Mouse (Mus musculus): ENCODE data around the gene Plekhg4. TPM values are rescaled to one million over a fixed set of nuclear protein-coding genes. Genes with fewer than 3 reads are reported as not detected.

The Plekhg4 gene
- polyA plus RNA-seq, 1 experiment from 2014 or later, result 0.74 TPM

DNA sequence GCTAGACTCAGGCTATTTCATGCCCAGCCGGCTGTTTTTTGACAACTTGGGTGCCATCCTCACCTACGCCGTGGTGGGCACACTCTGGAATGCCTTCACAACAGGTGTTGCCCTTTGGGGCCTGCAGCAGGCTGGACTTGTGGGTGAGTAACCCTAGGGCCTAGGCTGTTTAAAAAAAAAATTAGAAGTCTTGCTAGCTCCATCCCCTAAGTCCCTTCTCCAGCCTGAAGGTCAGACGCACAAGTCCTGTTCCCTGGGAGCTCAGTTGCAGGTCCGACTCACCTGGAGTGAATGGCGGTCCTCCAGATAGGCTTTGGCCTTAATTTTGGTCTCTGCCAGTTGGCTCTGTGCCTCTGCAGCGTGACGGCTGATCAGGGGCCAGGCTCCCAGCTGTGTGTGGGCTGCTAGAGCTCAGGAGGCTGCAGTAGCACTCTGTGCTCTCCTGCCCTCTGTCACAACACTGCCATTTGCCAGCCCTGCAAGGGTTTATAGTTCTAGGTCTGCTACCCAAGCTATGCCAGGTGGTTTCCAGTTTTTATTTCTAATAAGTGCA is 19.4 kb upstream of the Plekhg4 start:
- Histone ChIP-seq H3K4me1 (peaks cover 20% of the 10 kb centered on the region), H3K4me3 (no peak overlapping the region), H3K9ac (no peak overlapping the region), H3K9me3 (no peaks in the 10 kb centered on the region), H3K4me2 (replicated peaks) (no peak overlapping the region), H3K36me3 (peaks cover 10% of the 10 kb centered on the region; the same call in 1 of the 2 replicates), H3K27ac (no peak overlapping the region), H3K27me3 (no peaks in the 10 kb centered on the region)
- WGBS, result 79% methylated on average over 8 of the region's 8 CpGs
- no peak for ATAC-seq (ENCODE audit: insufficient number of reproducible peaks, insufficient read depth, low FRiP score, low TSS enrichment)

DNA sequence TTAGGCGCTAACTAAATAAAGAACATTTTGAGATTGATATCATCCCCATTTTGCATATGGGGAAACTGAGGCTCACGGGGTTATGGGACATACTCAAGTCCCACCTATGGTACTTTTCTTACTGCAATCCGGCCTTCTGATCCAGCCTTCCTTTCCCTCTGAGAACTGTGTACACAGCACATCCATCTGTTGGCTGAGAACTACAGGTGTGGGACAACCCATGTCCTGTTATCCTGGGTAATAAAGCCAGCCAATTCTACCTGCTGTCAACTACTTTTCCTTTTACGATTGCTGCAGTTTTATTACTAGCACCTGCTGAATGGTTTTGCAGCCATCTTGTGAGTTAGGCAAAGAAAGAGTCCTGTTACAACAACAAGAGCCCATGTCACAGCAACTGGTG is 18.5 kb upstream of the Plekhg4 start:
- Histone ChIP-seq H3K4me1 (peaks cover 17% of the 10 kb centered on the region), H3K27ac (no peak overlapping the region), H3K4me2 (replicated peaks) (no peak overlapping the region), H3K36me3 (peaks cover 13% of the 10 kb centered on the region; the same call in 1 of the 2 replicates), H3K9me3 (no peaks in the 10 kb centered on the region), H3K9ac (no peak overlapping the region), H3K4me3 (no peak overlapping the region), H3K27me3 (no peaks in the 10 kb centered on the region)
- no peak for ATAC-seq (ENCODE audit: insufficient number of reproducible peaks, insufficient read depth, low FRiP score, low TSS enrichment)
- 83% methylated on average over 4 of the region's 4 CpGs for WGBS

DNA sequence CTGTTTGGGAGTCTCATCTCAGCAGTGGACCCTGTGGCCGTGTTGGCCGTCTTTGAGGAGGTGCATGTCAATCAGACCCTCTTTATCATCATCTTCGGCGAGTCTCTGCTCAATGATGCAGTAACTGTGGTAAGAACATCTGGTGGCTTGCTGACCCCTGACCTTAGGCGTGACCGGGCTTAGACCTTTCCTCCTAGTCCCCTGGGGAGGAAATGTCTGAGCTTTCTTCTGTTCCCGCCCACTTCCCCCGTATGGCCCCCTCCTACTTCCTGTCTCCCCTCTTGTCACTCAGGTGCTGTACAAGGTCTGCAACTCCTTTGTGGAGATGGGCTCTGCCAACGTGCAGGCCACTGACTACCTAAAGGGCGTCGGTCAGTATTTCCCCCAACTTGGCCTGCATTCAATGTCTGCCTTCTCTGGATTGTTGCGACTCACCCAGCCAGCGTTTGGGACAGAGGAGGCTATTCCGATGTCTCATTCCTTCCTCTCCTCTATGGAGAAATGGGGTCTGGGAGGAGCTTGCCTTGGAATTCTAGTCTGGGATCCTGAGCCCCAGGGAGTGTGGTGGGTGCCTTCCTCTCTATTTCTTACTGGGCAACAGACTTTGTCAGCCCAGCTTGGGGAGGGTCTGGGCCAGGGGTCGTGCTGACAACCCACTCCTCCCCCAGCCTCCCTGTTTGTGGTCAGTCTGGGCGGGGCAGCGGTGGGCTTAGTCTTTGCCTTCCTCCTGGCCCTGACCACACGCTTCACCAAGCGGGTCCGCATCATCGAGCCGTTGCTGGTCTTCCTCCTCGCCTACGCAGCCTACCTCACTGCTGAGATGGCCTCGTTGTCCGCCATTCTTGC is 17.7 kb upstream of the Plekhg4 start:
- WGBS, result 56% methylated on average over 26 of the region's 26 CpGs

DNA sequence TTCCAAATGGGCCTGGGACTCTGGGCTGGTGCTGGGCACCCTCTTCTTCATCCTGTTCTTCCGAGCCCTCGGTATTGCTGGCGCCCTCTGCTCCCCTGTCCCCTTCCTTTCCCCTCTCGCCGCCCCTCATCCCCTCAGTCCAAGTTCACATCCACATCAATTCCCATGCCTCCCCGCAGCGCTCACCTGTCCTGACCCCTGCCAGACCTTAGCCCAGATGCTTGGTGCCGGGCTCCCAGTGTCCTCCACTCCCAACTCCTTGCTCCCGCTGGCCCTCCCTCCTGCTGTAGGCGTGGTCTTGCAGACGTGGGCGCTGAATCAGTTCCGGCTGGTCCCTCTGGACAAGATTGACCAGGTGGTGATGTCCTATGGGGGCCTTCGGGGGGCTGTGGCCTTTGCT is 16.4 kb upstream of the Plekhg4 start:
- H3K27me3 ChIP-seq, result no peaks in the 10 kb centered on the region
- no peak overlapping the region for H3K9ac ChIP-seq
- H3K4me3 ChIP-seq, result no peak overlapping the region
- H3K9me3 ChIP-seq, result no peaks in the 10 kb centered on the region
- no peak overlapping the region for H3K4me2 ChIP-seq (replicated peaks)
- 0 out of 2 replicates have a peak, but pooled peaks cover 3% of the 10 kb centered on the region for H3K4me1 ChIP-seq
- peaks cover 13% of the 10 kb centered on the region; the same call in 1 of the 2 replicates for H3K36me3 ChIP-seq
- no peak overlapping the region for H3K27ac ChIP-seq
- WGBS, result 82% methylated on average over 14 of the region's 14 CpGs
- ATAC-seq (ENCODE audit: insufficient number of reproducible peaks, insufficient read depth, low FRiP score, low TSS enrichment), result no peak

More for the DNA sequence above, 17.7 kb upstream of the Plekhg4 start:
- H3K36me3 ChIP-seq, result peaks cover 13% of the 10 kb centered on the region; the same call in 1 of the 2 replicates
- no peak overlapping the region for H3K27ac ChIP-seq
- no peak overlapping the region for H3K4me2 ChIP-seq (replicated peaks)
- no peaks in the 10 kb centered on the region for H3K27me3 ChIP-seq
- H3K9ac ChIP-seq, result no peak overlapping the region
- no peak overlapping the region for H3K4me3 ChIP-seq
- no peaks in the 10 kb centered on the region for H3K9me3 ChIP-seq
- ATAC-seq (ENCODE audit: insufficient number of reproducible peaks, insufficient read depth, low FRiP score, low TSS enrichment), result no peak
- peaks cover 12% of the 10 kb centered on the region for H3K4me1 ChIP-seq

DNA sequence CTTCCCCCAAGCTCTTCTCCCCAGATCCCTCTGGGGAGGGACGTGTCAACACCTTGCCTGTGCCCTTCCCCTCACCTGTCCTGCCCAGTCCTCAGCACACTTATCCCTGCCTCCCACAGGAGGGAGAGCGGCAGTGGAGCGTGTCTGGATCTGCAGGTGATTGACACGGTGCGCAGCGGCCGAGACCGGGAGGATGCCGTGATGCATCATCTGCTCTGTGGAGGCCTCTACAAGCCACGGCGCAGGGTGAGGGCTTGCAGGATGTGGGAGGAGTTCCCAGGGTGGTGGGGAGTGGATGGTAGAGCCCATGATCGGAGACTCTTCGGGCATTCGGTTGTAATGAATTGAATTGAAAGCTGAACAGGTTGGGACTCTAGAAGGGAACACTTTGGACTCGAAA is 13.9 kb upstream of the Plekhg4 start:
- Histone ChIP-seq H3K4me1 (0 out of 2 replicates have a peak, but pooled peaks cover 3% of the 10 kb centered on the region), H3K36me3 (peaks cover 18% of the 10 kb centered on the region), H3K9ac (0 out of 2 replicates have a peak overlapping the region, but pooled peaks have one; percentile 24), H3K27me3 (no peaks in the 10 kb centered on the region), H3K4me3 (no peak overlapping the region), H3K4me2 (replicated peaks) (no peak overlapping the region), H3K9me3 (no peaks in the 10 kb centered on the region), H3K27ac (no peak overlapping the region)
- 70% methylated on average over 15 of the region's 15 CpGs for WGBS
- no peak for ATAC-seq (ENCODE audit: insufficient number of reproducible peaks, insufficient read depth, low FRiP score, low TSS enrichment)

DNA sequence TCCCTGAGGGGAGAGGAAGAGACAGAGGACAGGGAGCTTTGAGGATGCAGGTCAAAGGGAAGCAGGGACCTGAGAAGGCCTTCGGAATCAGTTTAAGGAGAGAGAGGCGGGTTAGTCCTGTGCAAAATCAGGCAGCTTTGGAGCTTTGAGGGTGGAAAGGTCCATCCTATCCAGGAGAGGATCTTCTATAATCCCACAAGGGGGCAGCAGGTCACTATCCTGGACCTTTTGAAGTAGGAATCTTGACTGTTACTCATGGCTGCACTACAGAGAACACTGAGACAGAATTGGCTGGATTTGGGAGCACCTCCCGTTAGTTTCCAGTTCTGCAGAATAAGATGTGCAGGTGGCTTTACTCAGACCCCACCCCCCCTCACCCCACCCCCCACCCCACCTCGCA is 13.4 kb upstream of the Plekhg4 start:
- H3K9ac ChIP-seq, result 0 out of 2 replicates have a peak overlapping the region, but pooled peaks have one; percentile 24
- H3K36me3 ChIP-seq, result peaks cover 23% of the 10 kb centered on the region
- H3K4me2 ChIP-seq (replicated peaks), result no peak overlapping the region
- ATAC-seq (ENCODE audit: insufficient number of reproducible peaks, insufficient read depth, low FRiP score, low TSS enrichment), result no peak
- no peaks in the 10 kb centered on the region for H3K27me3 ChIP-seq
- no peak overlapping the region for H3K27ac ChIP-seq
- no peak overlapping the region for H3K4me3 ChIP-seq
- WGBS, result 54% methylated on average over 4 of the region's 4 CpGs
- H3K4me1 ChIP-seq, result 0 out of 2 replicates have a peak, but pooled peaks cover 3% of the 10 kb centered on the region
- no peaks in the 10 kb centered on the region for H3K9me3 ChIP-seq

DNA sequence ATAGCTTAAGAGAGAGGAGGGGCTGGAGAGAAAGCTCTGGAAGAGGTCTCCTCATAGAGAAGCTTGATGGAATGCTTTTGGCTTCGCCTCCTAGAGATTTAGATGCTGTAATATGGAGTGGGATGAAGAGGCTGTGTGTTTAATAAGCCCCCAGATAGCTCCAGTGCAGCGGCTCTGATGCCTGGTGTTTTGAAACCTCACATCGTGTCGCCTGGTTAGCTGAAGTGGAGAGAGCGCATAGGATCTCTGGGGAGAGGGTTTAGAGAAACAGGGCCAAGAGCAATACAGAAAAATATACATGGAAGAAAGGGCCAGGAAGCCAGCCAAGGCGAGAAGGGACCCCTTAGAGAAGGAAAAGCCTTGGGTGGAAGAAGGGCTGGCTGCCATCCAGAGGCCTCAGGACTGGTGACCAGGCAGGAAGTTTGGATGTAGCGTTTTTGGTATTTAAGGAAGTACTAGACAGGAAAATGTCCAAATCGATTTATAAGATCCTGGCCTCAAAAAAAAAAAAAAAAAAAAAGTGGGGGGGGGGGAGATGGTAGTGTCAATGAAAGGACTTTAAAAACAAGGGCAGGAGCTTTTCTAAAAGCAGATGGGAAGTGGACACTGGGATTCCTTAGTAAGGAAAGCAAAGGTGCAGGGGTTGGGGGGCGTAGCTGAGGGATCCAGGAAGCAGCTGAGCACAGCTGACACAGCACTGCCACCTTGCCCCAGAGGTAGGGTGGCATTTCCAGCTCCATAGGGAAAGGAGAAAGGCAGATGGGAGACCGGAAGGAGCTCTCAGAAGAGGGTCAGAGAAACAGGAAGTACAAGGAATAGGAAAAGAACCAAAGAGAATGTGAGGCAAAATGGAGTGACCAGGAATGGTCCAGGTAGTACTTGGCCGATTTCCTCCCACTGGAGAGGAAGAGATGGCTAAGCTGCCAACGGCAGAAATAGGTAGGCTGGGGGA is 11.0 kb upstream of the Plekhg4 start:
- 74% methylated on average over 12 of the region's 12 CpGs for WGBS
- no peak overlapping the region for H3K9ac ChIP-seq
- H3K4me3 ChIP-seq, result no peak overlapping the region
- H3K4me1 ChIP-seq, result no peaks in the 10 kb centered on the region
- no peaks in the 10 kb centered on the region for H3K9me3 ChIP-seq
- no peak for ATAC-seq (ENCODE audit: insufficient number of reproducible peaks, insufficient read depth, low FRiP score, low TSS enrichment)
- no peak overlapping the region for H3K27ac ChIP-seq
- H3K27me3 ChIP-seq, result no peaks in the 10 kb centered on the region
- peaks cover 30% of the 10 kb centered on the region for H3K36me3 ChIP-seq
- no peak overlapping the region for H3K4me2 ChIP-seq (replicated peaks)

DNA sequence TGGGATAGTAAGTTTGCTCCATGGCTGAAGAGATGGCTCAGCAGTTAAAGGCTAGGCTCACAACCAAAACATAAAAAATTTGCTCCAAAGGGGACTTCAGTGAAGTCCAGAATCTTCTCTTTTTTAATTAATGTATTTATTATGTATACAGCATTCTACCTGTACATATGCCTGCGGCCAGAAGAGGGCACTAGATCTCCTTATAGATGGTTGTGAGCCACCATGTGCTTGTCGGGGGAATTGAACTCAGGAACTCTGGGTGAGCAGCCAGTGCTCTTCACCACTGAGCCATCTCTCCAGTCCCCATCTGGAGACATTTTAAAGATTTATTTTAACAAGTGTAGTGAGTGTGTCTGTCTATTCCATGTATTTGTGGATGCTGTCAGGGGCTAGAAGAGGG is 6.0 kb upstream of the Plekhg4 start:
- whole genome bisulfite sequencing, result 68% methylated on average over 2 of the region's 2 CpGs
- Histone ChIP-seq H3K4me3 (no peak overlapping the region), H3K9me3 (no peaks in the 10 kb centered on the region), H3K36me3 (peaks cover 31% of the 10 kb centered on the region), H3K27ac (no peak overlapping the region), H3K4me1 (no peaks in the 10 kb centered on the region), H3K27me3 (no peaks in the 10 kb centered on the region), H3K9ac (no peak overlapping the region), H3K4me2 (replicated peaks) (no peak overlapping the region)
- ATAC-seq (ENCODE audit: insufficient number of reproducible peaks, insufficient read depth, low FRiP score, low TSS enrichment), result no peak

DNA sequence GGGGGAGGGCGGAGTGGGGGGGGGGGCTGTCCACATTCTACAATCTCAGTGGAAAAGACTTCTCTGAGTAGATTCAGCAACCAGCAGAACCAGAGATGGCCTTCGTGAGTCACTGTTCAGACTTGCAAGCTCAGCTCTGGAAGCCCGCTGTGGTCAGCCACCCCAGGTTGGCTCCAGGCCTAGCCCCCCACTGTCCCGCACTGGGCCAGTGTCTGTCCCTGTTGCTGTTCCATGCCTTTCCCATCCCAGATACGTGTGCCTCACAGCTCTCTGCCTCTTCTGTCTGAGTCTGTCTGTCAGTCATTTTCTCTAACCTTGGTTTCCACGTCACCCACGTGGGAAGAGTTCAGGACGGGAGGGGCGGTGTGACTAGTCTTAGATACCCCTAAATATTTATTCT is 601 bp upstream of the Plekhg4 start:
- Histone ChIP-seq H3K9ac (no peak overlapping the region), H3K27me3 (no peaks in the 10 kb centered on the region), H3K4me1 (0 out of 2 replicates have a peak, but pooled peaks cover 6% of the 10 kb centered on the region), H3K4me3 (no peak overlapping the region), H3K27ac (no peak overlapping the region), H3K9me3 (no peaks in the 10 kb centered on the region), H3K4me2 (replicated peaks) (no peak overlapping the region), H3K36me3 (peaks cover 7% of the 10 kb centered on the region; the same call in 1 of the 2 replicates)
- no peak for ATAC-seq (ENCODE audit: insufficient number of reproducible peaks, insufficient read depth, low FRiP score, low TSS enrichment)
- 69% methylated on average over 9 of the region's 9 CpGs for WGBS

DNA sequence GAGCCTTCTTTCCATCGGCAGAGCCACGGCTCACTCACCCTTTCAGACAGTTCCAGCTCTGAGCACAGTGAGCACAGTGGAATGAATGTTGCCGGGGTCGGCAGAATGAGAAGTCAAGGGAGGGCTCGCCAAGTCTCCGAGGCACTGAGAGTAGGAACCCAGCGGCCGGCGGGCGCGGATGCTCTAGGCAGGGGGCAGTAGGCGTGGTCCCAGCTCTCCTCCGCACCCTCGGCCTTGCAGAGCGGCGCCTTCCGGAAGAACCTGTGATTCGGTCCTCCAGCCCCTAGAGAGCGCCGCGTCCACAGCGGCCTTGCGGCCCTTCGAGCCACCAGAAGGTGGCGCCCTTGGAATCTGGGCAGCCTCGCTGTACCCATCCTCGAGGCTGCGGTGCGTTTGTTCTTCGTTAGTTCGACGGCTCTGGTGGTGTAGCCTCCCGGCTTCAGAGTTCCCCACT is 1.5 kb downstream of the Plekhg4 start:
- Histone ChIP-seq H3K9me3 (no peaks in the 10 kb centered on the region), H3K36me3 (no peaks in the 10 kb centered on the region), H3K27ac (no peak overlapping the region), H3K9ac (no peak overlapping the region), H3K4me1 (peaks cover 15% of the 10 kb centered on the region), H3K4me3 (peak overlapping the region; percentile 22), H3K4me2 (replicated peaks) (peak overlapping the region; percentile 46), H3K27me3 (no peaks in the 10 kb centered on the region)
- 27% methylated on average over 33 of the region's 33 CpGs for WGBS
- ATAC-seq (ENCODE audit: insufficient number of reproducible peaks, insufficient read depth, low FRiP score, low TSS enrichment), result no peak

DNA sequence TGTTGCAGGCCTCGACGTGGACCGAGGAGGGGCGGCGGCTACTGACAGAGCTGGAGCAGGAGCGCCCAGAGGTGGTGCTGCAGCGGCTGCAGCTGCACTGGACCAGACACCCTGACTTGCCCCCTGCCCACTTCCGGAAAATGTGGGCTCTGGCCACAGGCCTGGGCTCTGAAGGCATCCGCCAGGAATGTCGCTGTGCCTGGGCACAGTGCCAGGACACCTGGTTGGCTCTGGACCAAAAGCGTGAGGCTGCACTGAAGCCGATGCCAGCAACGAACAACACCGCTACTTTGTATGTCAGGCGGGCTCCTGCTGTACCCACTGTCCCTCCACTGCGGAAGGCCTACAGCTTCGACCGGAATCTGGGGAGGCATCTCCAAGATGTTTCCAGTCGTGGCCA is 5.6 kb downstream of the Plekhg4 start:
- peak overlapping the region; percentile 25; the same call in 1 of the 2 replicates for H3K9ac ChIP-seq
- peak overlapping the region; percentile 46; the same call in 1 of the 2 replicates for H3K27ac ChIP-seq
- H3K4me1 ChIP-seq, result peaks cover 15% of the 10 kb centered on the region
- no peak overlapping the region; the same call in 1 of the 2 replicates for H3K4me2 ChIP-seq (replicated peaks)
- H3K36me3 ChIP-seq, result no peaks in the 10 kb centered on the region
- H3K27me3 ChIP-seq, result no peaks in the 10 kb centered on the region
- WGBS, result 70% methylated on average over 19 of the region's 19 CpGs
- ATAC-seq (ENCODE audit: insufficient number of reproducible peaks, insufficient read depth, low FRiP score, low TSS enrichment), result no peak; the same call in 1 of the 2 replicates
- H3K4me3 ChIP-seq, result no peak overlapping the region
- H3K9me3 ChIP-seq, result no peaks in the 10 kb centered on the region

Measured in embryonic facial prominence, embryonic 12.5 days (tissue).